Mouse (Mus musculus): Measurements from ENCODE around the gene Tyw3.

GRCm38 (mm10) chr3:154593596-154593995 lies 3.3 kb downstream of the Tyw3 start:
- TF ChIP-seq CTCF (IDR thresholded peaks at IDR 0.05; ENCODE audit: low read depth, low read length) (no peak), EP300 (IDR thresholded peaks at IDR 0.05; ENCODE audit: insufficient read depth, low read depth, low read length) (no peak)
